Mouse (Mus musculus) neural tube, embryonic 14.5 days (tissue): ENCODE measurements at regions not wholly inside any gene's neighbourhood (a gene's known extent, or its start where the extent isn't known, plus 50 kb on each side); places are given as distances from the start of the nearest gene placed in this dataset.

Experiments used
- ATAC-seq: fragments of 200-750 bp; cut with Nextera tagmentation; 2 replicates; pipeline ENCODE4 v1.8.0; 2017; ENCODE audit warnings: low read depth, mild to moderate bottlenecking, moderate TSS enrichment, moderate library complexity
- H3K27ac ChIP-seq: fragments of 300-500 bp; sonication (generic); 2 replicates; pipeline ENCODE4 v1.5.1; 2014; ENCODE audit warnings: low read depth, mild to moderate bottlenecking, control low read depth, low read length, moderate library complexity, mixed read lengths
- H3K27me3 ChIP-seq: fragments of 300-500 bp; sonication (generic); 2 replicates; pipeline ENCODE4 v1.6.1; 2014; ENCODE audit warnings: low read length; ENCODE audit not compliant: control insufficient read depth, insufficient read depth
- H3K36me3 ChIP-seq: fragments of 300-500 bp; sonication (generic); 2 replicates; pipeline ENCODE4 v1.6.1; 2014; ENCODE audit warnings: low read length, mixed read lengths; ENCODE audit not compliant: control insufficient read depth, insufficient read depth
- H3K4me1 ChIP-seq: fragments of 300-500 bp; sonication (generic); 2 replicates; pipeline ENCODE4 v1.6.1; 2014; ENCODE audit warnings: low read length; ENCODE audit not compliant: control insufficient read depth, insufficient read depth
- H3K4me2 ChIP-seq: fragments of 300-500 bp; sonication (generic); 2 replicates; pipeline ENCODE4 v1.6.1; 2014; ENCODE audit warnings: mild to moderate bottlenecking, low read depth, low read length, control low read depth
- H3K4me3 ChIP-seq: fragments of 300-500 bp; sonication (generic); 2 replicates; pipeline ENCODE4 v1.5.1; 2014; ENCODE audit warnings: low read depth, low read length, control low read depth, mixed read lengths
- H3K9ac ChIP-seq: fragments of 300-500 bp; sonication (generic); replicated peaks from 2 replicates; pipeline ENCODE4 v1.6.1; 2014; ENCODE audit warnings: low read depth, mild to moderate bottlenecking, control low read depth, low read length, mixed read lengths
- H3K9me3 ChIP-seq: fragments of 300-500 bp; sonication (generic); 2 replicates; pipeline ENCODE4 v1.6.1; 2016; ENCODE audit warnings: low read length; ENCODE audit not compliant: control insufficient read depth
- WGBS: fragments of 180-500 bp; shearing (Covaris S2); extraction: QIAGEN DNeasy Blood & Tissue Kit; methylation state at CpG from one replicate; pipeline ENCODE4 v1.1.7; 2014; 5-methylcytosine and 5-hydroxymethylcytosine counted together

DNA sequence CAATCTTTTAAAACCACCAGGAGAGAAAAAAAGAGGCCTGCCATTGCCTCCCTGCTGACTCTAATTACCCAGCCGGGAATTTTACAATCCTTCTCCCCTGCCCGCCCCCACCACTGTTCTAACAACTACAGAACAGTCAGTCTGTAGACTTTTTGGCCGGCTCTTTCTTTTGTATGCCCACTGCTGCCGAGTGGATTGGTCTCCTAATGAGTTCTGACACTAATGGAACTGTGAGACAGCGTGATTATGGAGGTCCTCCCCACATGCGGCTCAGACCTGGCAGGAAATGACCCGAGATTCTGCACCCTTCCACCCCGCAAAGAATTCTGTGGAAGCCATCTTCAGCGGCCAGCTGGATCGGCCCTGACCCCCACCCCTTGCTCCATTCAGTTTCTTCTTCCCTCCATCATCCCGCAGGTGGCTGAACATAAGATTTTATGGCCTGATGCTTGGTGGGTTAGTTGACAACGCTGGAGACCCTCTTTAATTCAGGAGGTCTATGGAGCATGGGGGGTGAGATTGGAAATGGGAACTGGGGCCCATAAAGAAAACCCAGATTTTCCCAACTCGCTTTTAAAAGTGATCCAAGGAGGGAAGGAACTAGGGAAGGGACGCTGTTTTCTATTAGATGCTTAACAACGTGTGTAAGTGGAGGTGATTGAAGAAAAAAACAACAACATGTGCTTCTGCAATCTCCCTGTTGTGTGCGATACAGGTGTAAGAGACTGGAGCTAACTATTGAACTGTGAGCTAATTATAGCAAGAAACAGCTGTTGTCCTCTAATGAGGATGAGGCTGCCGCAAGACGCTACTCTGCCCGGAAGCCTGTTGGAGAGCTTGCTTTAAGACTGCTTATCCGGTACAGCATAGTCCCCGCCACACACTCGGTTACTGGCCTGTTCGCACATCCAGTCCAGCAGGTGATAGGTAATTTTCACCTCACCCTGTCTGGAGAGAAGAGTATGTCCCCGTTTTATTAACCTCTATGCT lies 323.6 kb downstream of the Icos start:
- no peaks in the 10 kb centered on the region for H3K9me3 ChIP-seq
- H3K36me3 ChIP-seq, result no peaks in the 10 kb centered on the region
- ATAC-seq, result peak; percentile 47; the same call in 1 of the 2 replicates
- peak overlapping the region; percentile 11; the same call in 1 of the 2 replicates for H3K4me2 ChIP-seq
- whole genome bisulfite sequencing, result 9% methylated on average over 24 of the region's 24 CpGs
- H3K4me1 ChIP-seq, result peaks cover 31% of the 10 kb centered on the region
- H3K27me3 ChIP-seq, result no peaks in the 10 kb centered on the region
- H3K4me3 ChIP-seq, result no peak overlapping the region
- no peak overlapping the region for H3K9ac ChIP-seq
- no peak overlapping the region for H3K27ac ChIP-seq

DNA sequence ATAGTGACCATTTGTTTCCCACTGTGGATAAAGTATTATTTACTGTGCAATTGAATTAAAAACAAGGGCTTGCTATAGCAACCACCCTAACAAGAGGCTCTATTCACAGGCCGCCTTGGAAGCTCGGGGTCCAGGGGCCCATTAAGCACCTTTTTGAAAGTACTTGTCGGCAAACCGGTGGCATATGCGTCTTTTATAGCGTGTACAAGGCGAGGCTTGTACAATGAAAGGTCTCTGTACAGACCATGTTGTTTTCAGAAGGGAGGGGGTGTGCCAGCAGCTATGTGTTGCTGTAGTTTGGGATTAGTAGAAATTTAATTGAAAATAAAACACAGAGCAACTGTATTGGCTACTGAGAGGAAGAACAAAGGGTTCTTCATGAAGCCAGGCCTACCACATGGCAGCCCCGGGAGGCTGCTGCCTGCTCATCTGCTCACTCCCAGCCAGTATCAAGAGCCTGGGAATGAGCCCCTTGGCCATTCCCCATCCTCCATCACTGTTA lies 324.9 kb downstream of the Icos start:
- H3K27ac ChIP-seq, result no peak overlapping the region
- H3K9me3 ChIP-seq, result no peaks in the 10 kb centered on the region
- WGBS, result 13% methylated on average over 8 of the region's 8 CpGs
- H3K4me3 ChIP-seq, result no peak overlapping the region
- H3K9ac ChIP-seq, result no peak overlapping the region
- H3K4me2 ChIP-seq, result no peak overlapping the region
- no peaks in the 10 kb centered on the region for H3K36me3 ChIP-seq
- H3K27me3 ChIP-seq, result no peaks in the 10 kb centered on the region
- peaks cover 31% of the 10 kb centered on the region for H3K4me1 ChIP-seq
- peak; percentile 62; the same call in 1 of the 2 replicates for ATAC-seq

DNA sequence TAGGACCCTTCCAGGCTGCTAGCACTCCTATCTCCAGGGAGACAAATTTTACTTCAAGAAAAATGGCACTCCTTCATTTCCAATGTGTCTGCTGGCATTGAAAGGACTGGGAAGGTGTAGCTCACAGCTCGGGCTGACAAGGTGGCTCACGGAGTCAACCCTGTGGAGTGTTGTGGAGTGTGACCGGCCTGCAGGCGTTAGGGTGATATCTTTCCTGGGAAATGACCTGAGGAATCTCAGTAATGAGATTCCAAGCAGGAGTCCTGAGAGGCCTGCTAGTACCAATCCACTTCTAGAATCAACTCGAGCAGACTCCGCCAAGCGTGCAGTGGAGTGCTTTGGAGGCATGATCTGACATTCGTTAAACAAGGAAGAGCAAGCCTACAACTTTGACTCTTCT lies 328.6 kb downstream of the Icos start:
- WGBS, result 51% methylated on average over 8 of the region's 8 CpGs

DNA sequence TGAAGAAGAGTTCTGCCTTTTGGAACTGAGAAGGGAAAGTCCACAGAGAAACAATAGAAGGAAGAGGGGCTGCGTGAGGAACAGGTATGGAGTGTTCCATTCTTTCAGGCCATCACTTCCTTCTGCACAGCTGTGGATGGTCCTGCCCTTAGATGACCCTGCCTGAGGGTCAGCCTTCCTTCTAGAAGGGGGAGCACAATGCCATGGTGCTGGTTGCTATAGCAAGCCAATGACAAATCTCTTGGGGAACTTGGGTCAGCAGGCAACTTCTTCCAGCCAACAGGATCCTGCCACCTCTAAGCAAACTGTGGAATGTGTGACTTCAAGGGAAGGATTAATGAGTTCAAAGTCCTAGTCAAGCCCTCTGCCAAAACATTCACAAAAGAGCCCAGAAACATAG lies 329.1 kb upstream of the Pard3b start:
- H3K27me3 ChIP-seq, result no peaks in the 10 kb centered on the region; the same call in 1 of the 2 replicates
- H3K36me3 ChIP-seq, result no peaks in the 10 kb centered on the region
- peaks cover 4% of the 10 kb centered on the region; the same call in 1 of the 2 replicates for H3K4me1 ChIP-seq
- WGBS, result 93% methylated on average over 1 of the region's 1 CpGs
- no peak overlapping the region for H3K9ac ChIP-seq
- H3K27ac ChIP-seq, result no peak overlapping the region
- no peaks in the 10 kb centered on the region for H3K9me3 ChIP-seq
- H3K4me2 ChIP-seq, result no peak overlapping the region
- ATAC-seq, result no peak
- no peak overlapping the region for H3K4me3 ChIP-seq

More for the DNA sequence above, 328.6 kb downstream of the Icos start:
- H3K27me3 ChIP-seq, result no peaks in the 10 kb centered on the region; the same call in 1 of the 2 replicates
- no peaks in the 10 kb centered on the region for H3K9me3 ChIP-seq
- no peaks in the 10 kb centered on the region for H3K36me3 ChIP-seq
- peaks cover 14% of the 10 kb centered on the region; the same call in 1 of the 2 replicates for H3K4me1 ChIP-seq
- H3K4me2 ChIP-seq, result no peak overlapping the region
- H3K9ac ChIP-seq, result no peak overlapping the region
- ATAC-seq, result no peak
- no peak overlapping the region for H3K27ac ChIP-seq
- H3K4me3 ChIP-seq, result no peak overlapping the region

DNA sequence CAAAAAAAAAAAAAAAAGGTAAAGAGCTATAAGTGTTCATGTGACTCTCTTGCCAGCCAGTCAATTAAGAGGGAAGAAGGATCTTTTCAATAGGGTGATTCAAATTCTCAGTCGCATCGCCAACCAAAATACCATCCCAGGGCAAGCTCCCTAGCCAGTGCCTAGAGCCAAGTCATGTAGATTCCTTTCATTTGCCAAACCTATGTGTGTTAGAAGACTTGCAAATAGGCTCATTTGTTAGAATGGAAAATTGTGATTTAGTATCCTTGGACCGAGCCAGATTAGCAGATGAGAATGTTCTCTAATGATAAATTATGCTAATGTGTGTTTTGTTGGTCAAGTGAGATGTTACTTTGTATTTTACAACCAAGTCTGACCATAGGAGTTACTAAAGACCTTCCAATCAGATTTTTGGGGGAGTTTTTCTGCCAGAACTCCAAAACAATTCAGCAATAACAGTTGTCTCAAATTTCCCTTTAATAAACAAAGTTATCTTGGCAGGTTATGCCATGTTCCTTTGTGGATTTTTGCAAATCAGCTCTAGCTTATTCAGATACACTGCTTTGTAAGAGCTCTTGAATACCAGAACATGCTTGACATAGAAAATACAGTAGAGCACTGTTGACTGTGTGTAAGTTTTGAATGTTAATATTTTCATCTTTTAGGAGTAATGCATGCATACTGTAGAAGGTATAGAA lies 328.4 kb upstream of the Pard3b start:
- Histone ChIP-seq H3K4me2 (no peak overlapping the region), H3K4me1 (peaks cover 4% of the 10 kb centered on the region; the same call in 1 of the 2 replicates), H3K9ac (no peak overlapping the region), H3K9me3 (no peaks in the 10 kb centered on the region), H3K4me3 (no peak overlapping the region), H3K27me3 (no peaks in the 10 kb centered on the region; the same call in none of the 2 replicates), H3K36me3 (no peaks in the 10 kb centered on the region), H3K27ac (no peak overlapping the region)
- 57% methylated on average over 3 of the region's 3 CpGs for WGBS
- ATAC-seq, result no peak

DNA sequence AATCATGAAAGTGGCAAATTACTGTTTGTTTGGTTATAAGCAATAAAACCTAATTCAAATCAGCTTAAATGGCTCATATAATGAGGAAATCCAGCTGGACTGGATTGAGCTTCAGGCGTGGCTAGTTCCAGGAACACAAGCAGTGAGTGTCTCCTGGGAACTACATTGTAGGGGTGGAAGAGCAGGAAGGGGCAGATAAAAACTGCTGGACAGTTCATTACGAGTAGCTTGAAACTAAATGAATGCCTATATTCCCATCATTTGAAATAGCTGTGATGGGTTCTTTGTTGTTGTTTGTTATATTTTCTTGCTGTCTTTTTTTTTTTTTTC lies 327.9 kb upstream of the Pard3b start:
- Histone ChIP-seq H3K4me2 (no peak overlapping the region), H3K36me3 (no peaks in the 10 kb centered on the region), H3K27me3 (no peaks in the 10 kb centered on the region; the same call in none of the 2 replicates), H3K4me3 (no peak overlapping the region), H3K4me1 (peaks cover 3% of the 10 kb centered on the region; the same call in 1 of the 2 replicates), H3K9me3 (no peaks in the 10 kb centered on the region), H3K27ac (no peak overlapping the region), H3K9ac (no peak overlapping the region)
- 45% methylated on average over 2 of the region's 2 CpGs for WGBS
- ATAC-seq, result no peak

DNA sequence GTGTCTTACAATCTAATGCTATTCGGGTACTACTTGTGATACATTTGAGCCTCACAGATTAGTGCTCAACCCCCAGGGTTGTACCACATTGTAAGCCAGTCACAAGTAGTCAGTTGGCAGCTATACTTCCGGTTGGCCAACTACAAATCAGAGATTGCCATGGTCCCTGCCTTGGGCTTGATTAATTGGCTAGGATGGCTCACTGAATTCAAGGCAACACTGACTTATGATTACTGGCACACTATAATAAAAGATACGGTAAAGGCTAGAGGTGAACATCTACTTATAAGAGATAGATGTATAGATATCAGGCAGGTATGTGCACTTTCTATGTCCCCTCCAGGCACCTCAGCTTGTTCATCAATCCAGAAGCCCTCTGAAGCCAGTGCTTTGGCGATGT lies 325.4 kb upstream of the Pard3b start:
- no peak overlapping the region for H3K9ac ChIP-seq
- H3K36me3 ChIP-seq, result no peaks in the 10 kb centered on the region
- no peaks in the 10 kb centered on the region for H3K4me1 ChIP-seq
- no peak overlapping the region for H3K4me3 ChIP-seq
- ATAC-seq, result no peak
- H3K27ac ChIP-seq, result no peak overlapping the region
- H3K27me3 ChIP-seq, result no peaks in the 10 kb centered on the region; the same call in none of the 2 replicates
- 90% methylated on average over 4 of the region's 4 CpGs for WGBS
- no peaks in the 10 kb centered on the region for H3K9me3 ChIP-seq
- H3K4me2 ChIP-seq, result no peak overlapping the region

DNA sequence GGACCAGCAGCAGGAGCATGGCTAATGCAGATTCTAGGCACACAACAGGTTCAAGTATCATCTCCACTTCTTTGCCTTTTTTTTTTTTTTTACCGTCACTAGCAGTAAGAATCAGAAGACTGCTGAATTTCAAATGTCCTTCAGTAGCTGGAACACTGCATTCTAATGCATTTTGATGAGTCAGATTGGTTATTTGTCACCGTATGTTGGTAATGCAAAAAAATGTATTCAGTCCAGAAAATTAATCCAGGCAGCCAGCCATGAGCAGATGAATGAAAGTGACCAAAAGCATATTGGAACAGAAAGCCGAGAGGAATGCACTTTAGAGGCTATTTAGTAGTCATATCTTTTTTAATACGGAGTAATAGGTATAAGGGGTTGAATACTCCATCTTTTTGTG lies 322.4 kb upstream of the Pard3b start:
- Histone ChIP-seq H3K36me3 (no peaks in the 10 kb centered on the region), H3K4me2 (no peak overlapping the region), H3K9me3 (no peaks in the 10 kb centered on the region), H3K27me3 (no peaks in the 10 kb centered on the region; the same call in 1 of the 2 replicates), H3K27ac (no peak overlapping the region), H3K4me1 (no peaks in the 10 kb centered on the region), H3K9ac (no peak overlapping the region), H3K4me3 (no peak overlapping the region)
- WGBS, result 79% methylated on average over 4 of the region's 4 CpGs
- ATAC-seq, result no peak
